In the genomic region with DNA sequence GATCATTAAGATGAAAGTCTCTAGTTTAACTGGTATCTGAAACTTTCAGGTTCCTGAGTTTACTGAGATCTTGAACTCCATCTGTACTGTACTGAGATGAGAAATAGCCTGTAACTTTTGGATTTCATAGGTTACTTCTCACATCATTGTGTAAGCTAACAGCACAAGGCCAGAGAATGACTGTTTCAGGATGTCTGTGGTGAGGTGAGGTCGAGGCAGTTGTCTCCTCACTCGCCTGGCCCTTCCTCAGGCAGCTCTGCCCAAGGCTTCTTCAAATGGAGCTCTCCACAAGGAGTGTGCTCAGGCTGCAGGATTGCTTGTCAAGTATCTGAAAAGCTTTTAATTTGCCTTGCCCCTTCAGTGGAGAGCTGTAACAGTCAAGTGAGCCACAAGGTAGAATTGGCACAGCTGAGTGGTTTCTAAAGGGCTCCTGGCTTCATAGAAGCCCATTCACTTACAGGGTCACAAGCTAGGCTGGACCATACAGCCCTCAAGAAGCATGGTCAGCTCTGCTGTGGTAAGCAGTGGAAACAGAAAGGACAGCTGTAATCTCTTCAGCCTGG, we compare ENCODE assay signal across 15 mouse cellular contexts.
"Had no signal": no experiment of that assay in that cellular context is flagged by ENCODE, and none has a peak within 500 bp of the region (broad histone marks: within the 10 kb centered on the region; RNA-seq: fewer than 3 reads in every experiment).

No protein-coding gene starts in this region.

- H3K4me1 ChIP-seq: limb, embryonic 13.5 days; lung, embryonic 15.5 days; megakaryocyte, embryonic 14.5 days; midbrain, embryonic 15.5 days; neural tube, embryonic 13.5 days had no signal

- H3K27ac ChIP-seq: layer of hippocampus, adult 2 months; limb, embryonic 13.5 days; liver, embryonic 14.5 days; lung, embryonic 15.5 days; midbrain, embryonic 15.5 days; neural tube, embryonic 13.5 days had no signal

- H3K9ac ChIP-seq: limb, embryonic 13.5 days; liver, embryonic 14.5 days; lung, embryonic 15.5 days; midbrain, embryonic 15.5 days; neural tube, embryonic 13.5 days had no signal

- H3K4me3 ChIP-seq: layer of hippocampus, adult 2 months; limb, embryonic 13.5 days; lung, embryonic 15.5 days; megakaryocyte, embryonic 14.5 days; midbrain, embryonic 15.5 days; neural tube, embryonic 13.5 days had no signal

- H3K27me3 ChIP-seq: limb, embryonic 13.5 days; lung, embryonic 15.5 days; megakaryocyte, embryonic 14.5 days; midbrain, embryonic 15.5 days; neural tube, embryonic 13.5 days had no signal

- H3K36me3 ChIP-seq: lung, embryonic 15.5 days; midbrain, embryonic 15.5 days had no signal

- DNase-seq: kidney, adult 18-20 months; kidney, postnatal 10 days; kidney, postnatal 4 days; left cerebral cortex, postnatal 4 days; retina, postnatal 1 day; thymus, adult 2 months; thymus, postnatal 25 days had no signal

- H3K4me2 ChIP-seq: limb, embryonic 13.5 days; lung, embryonic 15.5 days; midbrain, embryonic 11.5 days; midbrain, embryonic 15.5 days; neural tube, embryonic 13.5 days had no signal

- H3K9me3 ChIP-seq: limb, embryonic 13.5 days; lung, embryonic 15.5 days; megakaryocyte, embryonic 14.5 days; midbrain, embryonic 15.5 days; neural tube, embryonic 13.5 days had no signal

- ATAC-seq: midbrain, embryonic 15.5 days had no signal
